Mouse (Mus musculus) hindbrain, postnatal 0 days (tissue): ENCODE data around the gene Sgpl1. TPM values are rescaled to one million over a fixed set of nuclear protein-coding genes. Genes with fewer than 3 reads are reported as not detected.

Experiments used
- ATAC-seq: fragments of 200-750 bp; cut with Nextera tagmentation; 2 replicates; pipeline ENCODE4 v1.8.0; 2017; ENCODE audit warnings: mild to moderate bottlenecking, moderate TSS enrichment, moderate library complexity
- DNase-seq: peaks from one replicate; pipeline ENCODE4 v3.0.0-alpha.2; 2015; ENCODE audit warnings: low spot score
- H3K27ac ChIP-seq: fragments of 300-500 bp; sonication (generic); 2 replicates; pipeline ENCODE4 v1.5.1; 2014; ENCODE audit warnings: mild to moderate bottlenecking
- H3K27me3 ChIP-seq: fragments of 300-500 bp; sonication (generic); 2 replicates; pipeline ENCODE4 v1.6.1; 2014; ENCODE audit warnings: low read length, mixed read lengths; ENCODE audit not compliant: insufficient read depth
- H3K36me3 ChIP-seq: fragments of 300-500 bp; sonication (generic); 2 replicates; pipeline ENCODE4 v1.6.1; 2014; ENCODE audit warnings: low read length, mixed read lengths; ENCODE audit not compliant: insufficient read depth
- H3K4me1 ChIP-seq: fragments of 300-500 bp; sonication (generic); 2 replicates; pipeline ENCODE4 v1.6.1; 2014; ENCODE audit warnings: antibody characterized with exemption, low read length, mixed read lengths; ENCODE audit not compliant: insufficient read depth
- H3K4me2 ChIP-seq: fragments of 300-500 bp; sonication (generic); 2 replicates; pipeline ENCODE4 v1.6.1; 2014; ENCODE audit warnings: low read depth, mild to moderate bottlenecking, low read length, moderate library complexity, mixed read lengths
- H3K4me3 ChIP-seq: fragments of 300-500 bp; sonication (generic); 2 replicates; pipeline ENCODE4 v1.5.1; 2014; ENCODE audit warnings: low read length
- H3K9ac ChIP-seq: fragments of 300-500 bp; sonication (generic); replicated peaks from 2 replicates; pipeline ENCODE4 v1.6.1; 2014; ENCODE audit warnings: mild to moderate bottlenecking, low read length, moderate library complexity, mixed read lengths
- H3K9me3 ChIP-seq: fragments of 300-500 bp; sonication (generic); 2 replicates; pipeline ENCODE4 v1.6.1; 2016; ENCODE audit warnings: low read length, mixed read lengths
- CTCF ChIP-seq: IDR thresholded peaks from 2 replicates; pipeline ENCODE4 v1.5.1; 2016; ENCODE audit warnings: antibody characterized with exemption, control low read depth, low read depth
- WGBS: fragments of 180-500 bp; shearing (Covaris S2); extraction: QIAGEN DNeasy Blood & Tissue Kit; methylation state at CpG from one replicate; pipeline ENCODE4 v1.1.7; 2014; 5-methylcytosine and 5-hydroxymethylcytosine counted together
- polyA plus RNA-seq: library from polyadenylated mRNA; unstranded; fragments of >200 nt; fragmentation: Nextera tagmentation; extraction: Ambion mirVana; gene quantifications from 2 replicates; pipeline ENCODE4 v1.2.1, GENCODE M21; 2015
- total RNA-seq: library from RNA; depleted of rRNA; stranded (reverse); fragments of >200 nt; gene quantifications from 2 replicates; pipeline ENCODE4 v1.2.3, GENCODE M21; 2014

The Sgpl1 gene
- total and polyA plus RNA-seq, 2 experiments from 2014 or later: 36.8 to 52.1 TPM

GRCm38 (mm10) chr10:61075607-61076006 is 71.9 kb downstream of the Sgpl1 start:
- TF ChIP-seq CTCF: no peak
- Histone ChIP-seq H3K4me3 (no peak overlapping the region), H3K4me1 (no peaks in the 10 kb centered on the region), H3K27ac (no peak overlapping the region), H3K4me2 (no peak overlapping the region), H3K9me3 (no peaks in the 10 kb centered on the region), H3K9ac (no peak overlapping the region), H3K27me3 (peaks cover 3% of the 10 kb centered on the region; the same call in 1 of the 2 replicates), H3K36me3 (no peaks in the 10 kb centered on the region)
- no peak for ATAC-seq
- 91% methylated on average over 3 of the region's 3 CpGs for WGBS
- no peak for DNase-seq

- ATAC-seq: no peak
- H3K36me3 ChIP-seq: no peaks in the 10 kb centered on the region
Observed at GRCm38 (mm10) chr10:61074643-61075042, 72.9 kb downstream of the Sgpl1 start.

GRCm38 (mm10) chr10:61072324-61072723 is 75.2 kb downstream of the Sgpl1 start:
- H3K27ac ChIP-seq: no peak overlapping the region
- H3K4me2 ChIP-seq: no peak overlapping the region
- no peak overlapping the region for H3K9ac ChIP-seq
- H3K27me3 ChIP-seq: peaks cover 6% of the 10 kb centered on the region; the same call in 1 of the 2 replicates
- 15% methylated on average over 16 of the region's 16 CpGs for WGBS
- H3K4me1 ChIP-seq: no peaks in the 10 kb centered on the region
- DNase-seq (peak; percentile 75), ATAC-seq (no peak)
- no peaks in the 10 kb centered on the region for H3K36me3 ChIP-seq
- H3K4me3 ChIP-seq: no peak overlapping the region
- H3K9me3 ChIP-seq: no peaks in the 10 kb centered on the region
- peak; percentile 89 for TF ChIP-seq CTCF

More at GRCm38 (mm10) chr10:61074643-61075042, 72.9 kb downstream of the Sgpl1 start:
- no peaks in the 10 kb centered on the region for H3K4me1 ChIP-seq
- no peaks in the 10 kb centered on the region for H3K9me3 ChIP-seq
- H3K4me3 ChIP-seq: no peak overlapping the region
- peaks cover 6% of the 10 kb centered on the region; the same call in 1 of the 2 replicates for H3K27me3 ChIP-seq
- H3K4me2 ChIP-seq: no peak overlapping the region
- H3K9ac ChIP-seq: no peak overlapping the region
- no peak for DNase-seq
- TF ChIP-seq CTCF: no peak
- WGBS: 6% methylated on average over 1 of the region's 1 CpGs
- no peak overlapping the region for H3K27ac ChIP-seq

- ATAC-seq (no peak), DNase-seq (no peak)
- H3K27ac ChIP-seq: no peak overlapping the region
- no peak overlapping the region for H3K4me3 ChIP-seq
- H3K4me2 ChIP-seq: no peak overlapping the region
- 13% methylated on average over 13 of the region's 13 CpGs for WGBS
- H3K4me1 ChIP-seq: no peaks in the 10 kb centered on the region
- no peaks in the 10 kb centered on the region for H3K9me3 ChIP-seq
- H3K36me3 ChIP-seq: no peaks in the 10 kb centered on the region
- H3K27me3 ChIP-seq: peaks cover 6% of the 10 kb centered on the region; the same call in 1 of the 2 replicates
- H3K9ac ChIP-seq: no peak overlapping the region
- no peak for TF ChIP-seq CTCF
Observed at GRCm38 (mm10) chr10:61069248-61069647, 78.3 kb downstream of the Sgpl1 start.

- no peak overlapping the region for H3K4me3 ChIP-seq
- TF ChIP-seq CTCF: peak; percentile 90
- no peak overlapping the region for H3K9ac ChIP-seq
- no peaks in the 10 kb centered on the region for H3K4me1 ChIP-seq
- peak; percentile 82 for ATAC-seq
- no peaks in the 10 kb centered on the region for H3K36me3 ChIP-seq
- H3K27me3 ChIP-seq: peaks cover 6% of the 10 kb centered on the region; the same call in 1 of the 2 replicates
- no peak overlapping the region for H3K27ac ChIP-seq
- H3K9me3 ChIP-seq: no peaks in the 10 kb centered on the region
- no peak overlapping the region for H3K4me2 ChIP-seq
- peak; percentile 85 for DNase-seq
- 10% methylated on average over 8 of the region's 8 CpGs for WGBS
Observed at GRCm38 (mm10) chr10:61068436-61069192, 78.9 kb downstream of the Sgpl1 start.

GRCm38 (mm10) chr10:61065287-61066005 is 82.1 kb downstream of the Sgpl1 start:
- no peaks in the 10 kb centered on the region for H3K9me3 ChIP-seq
- ATAC-seq (no peak), DNase-seq (peak; percentile 53)
- H3K4me2 ChIP-seq: no peak overlapping the region
- no peak overlapping the region for H3K4me3 ChIP-seq
- no peak overlapping the region for H3K9ac ChIP-seq
- 50% methylated on average over 13 of the region's 13 CpGs for WGBS
- H3K27ac ChIP-seq: no peak overlapping the region
- no peak for TF ChIP-seq CTCF
- no peaks in the 10 kb centered on the region for H3K4me1 ChIP-seq
- no peaks in the 10 kb centered on the region for H3K36me3 ChIP-seq
- H3K27me3 ChIP-seq: peaks cover under 1% of the 10 kb centered on the region; the same call in 1 of the 2 replicates
